Mouse (Mus musculus) frontal cortex, postnatal 25 days (tissue): Measurements from ENCODE around the gene Gart.
A peak's percentile ranks its signal among the peaks of the same experiment; 100 is the strongest.
"Not testable (repeated sequence)": the region's sequence is repeated elsewhere in the genome, so short reads cannot be mapped to it uniquely, and the experiment has no call there.

Experiments used
- DNase-seq, 2 experiments: peaks; one replicate each; pipeline ENCODE4 v3.0.0; 2022; ENCODE audit warnings: low spot score in 2 of 2

The Gart gene

DNA sequence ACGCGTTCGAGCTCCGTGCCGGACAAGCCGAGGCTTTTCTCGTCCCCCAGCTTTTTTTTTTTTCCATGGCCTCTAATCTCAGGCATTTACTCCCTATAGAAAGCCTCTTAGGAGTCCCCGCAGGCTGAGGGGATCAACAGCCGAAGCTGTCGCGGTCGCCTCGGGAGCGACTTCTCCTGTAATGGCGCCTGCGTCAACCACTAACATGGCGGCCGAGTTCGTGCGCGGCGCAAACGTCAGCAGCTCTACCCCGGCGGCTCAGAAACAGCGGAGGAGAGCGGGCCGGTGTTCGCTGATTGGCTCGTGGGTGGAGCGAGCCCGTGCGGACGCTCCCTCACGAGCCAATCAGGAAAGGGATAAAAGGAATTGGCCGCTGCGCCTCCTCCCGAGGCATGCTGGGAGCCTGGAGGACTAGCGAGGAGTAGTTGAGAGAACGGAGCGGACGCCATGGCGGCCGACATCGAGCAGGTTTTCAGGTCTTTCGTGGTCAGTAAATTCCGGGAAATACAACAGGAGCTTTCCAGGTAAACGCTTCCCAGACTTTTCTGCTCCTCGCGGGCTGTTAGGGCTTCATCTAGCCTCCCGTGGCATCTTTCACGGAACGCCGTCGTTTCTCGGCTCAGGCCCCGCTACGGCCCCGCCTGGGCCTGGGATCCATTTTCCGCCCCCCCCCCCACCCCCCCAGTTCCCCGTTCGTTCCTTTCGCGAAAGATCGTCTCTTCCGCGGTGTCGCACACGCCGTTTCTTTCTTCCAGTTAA lies 888 bp upstream of the Gart start, which contains the start of gene Son:
TSS of gene Son (plus strand) at position 46 of the 759 bp plus-strand sequence.
- DNase-seq: peak; percentile 91 to 94

DNA sequence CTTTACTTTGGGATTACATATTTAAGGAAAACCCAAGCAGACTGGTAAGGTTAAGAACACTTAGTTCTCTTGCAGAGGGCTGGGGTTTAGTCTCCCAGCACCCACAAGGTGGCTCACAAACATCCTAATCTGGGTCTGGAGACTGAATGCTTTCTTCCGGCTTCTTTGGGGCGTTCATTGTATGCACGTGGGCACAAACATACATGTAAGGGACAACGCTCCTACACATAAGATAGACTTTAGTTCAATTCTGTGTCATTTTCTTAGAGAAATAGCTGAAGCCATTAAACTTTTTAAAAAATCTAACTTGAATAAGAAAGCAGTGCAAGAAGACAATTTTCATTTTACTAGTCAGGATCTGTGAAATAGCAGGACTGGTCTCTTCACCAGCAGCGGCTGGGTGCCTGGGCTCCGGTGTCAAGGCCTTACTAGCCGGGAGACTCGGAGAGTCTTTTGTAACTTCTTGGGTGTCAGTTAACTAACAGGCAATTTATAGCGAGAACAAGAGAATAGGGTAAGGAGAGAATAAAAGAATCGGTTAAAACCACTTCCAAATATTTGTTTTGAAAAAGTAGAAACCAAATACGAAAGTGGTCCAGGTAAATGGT lies 653 bp downstream of the Gart start:
- DNase-seq: no peak

DNA sequence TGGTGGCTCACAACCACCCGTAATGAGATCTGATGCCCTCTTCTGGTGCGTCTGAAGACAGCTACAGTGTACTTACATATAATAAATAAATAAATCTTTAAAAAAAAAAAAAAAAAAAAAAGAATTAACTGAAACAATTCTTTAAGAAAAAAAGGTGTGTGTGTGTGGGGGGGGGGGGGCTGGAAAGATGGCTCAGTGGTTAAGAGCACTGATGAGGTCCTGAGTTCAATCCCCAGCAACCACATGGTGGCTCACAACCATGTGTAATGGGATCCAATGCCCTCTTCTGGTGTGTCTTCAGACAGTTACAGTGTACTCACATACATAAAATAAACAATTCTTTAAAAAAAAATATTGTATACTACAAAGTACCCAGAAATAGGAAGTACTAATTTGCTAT lies 1.3 kb downstream of the Gart start:
- not testable (repeated sequence) for DNase-seq

DNA sequence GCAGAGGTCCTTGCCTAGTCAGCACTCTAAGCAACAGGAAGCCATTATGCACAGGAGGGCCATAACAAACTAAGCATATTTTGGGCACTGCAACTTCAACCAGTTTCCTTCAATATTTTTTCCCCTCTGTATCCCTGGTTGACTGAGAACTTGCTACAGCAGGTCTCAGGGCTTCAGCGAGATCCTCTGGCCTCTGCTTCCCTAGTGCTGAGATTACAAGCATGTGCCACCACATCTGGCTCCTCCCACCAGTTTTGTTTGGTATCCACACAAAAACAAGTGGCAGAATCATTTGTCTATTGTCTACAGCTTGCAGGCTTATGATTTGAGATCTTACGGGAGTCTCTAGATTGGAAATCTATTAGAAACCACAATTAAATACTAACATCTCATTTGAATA lies 1.9 kb downstream of the Gart start:
- no peak for DNase-seq

DNA sequence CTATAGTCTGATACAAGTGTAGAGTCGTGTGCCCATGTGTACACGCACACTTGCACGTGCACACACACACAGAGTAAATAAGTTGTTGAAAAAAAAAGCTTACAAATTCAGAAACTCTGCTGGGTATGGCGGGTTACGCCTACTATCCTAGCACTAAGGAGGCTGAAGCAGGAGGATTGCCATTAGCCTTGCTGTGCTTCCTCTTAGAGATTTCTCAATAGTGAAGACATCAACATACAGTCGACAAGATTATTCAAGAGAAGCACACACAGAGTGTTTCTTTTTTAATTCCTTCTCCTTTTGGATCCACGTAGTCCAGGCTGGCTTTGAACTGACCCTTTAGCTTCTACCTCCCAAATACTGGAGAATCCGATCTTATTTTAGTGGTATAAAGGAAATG lies 6.6 kb downstream of the Gart start:
- no peak for DNase-seq

DNA sequence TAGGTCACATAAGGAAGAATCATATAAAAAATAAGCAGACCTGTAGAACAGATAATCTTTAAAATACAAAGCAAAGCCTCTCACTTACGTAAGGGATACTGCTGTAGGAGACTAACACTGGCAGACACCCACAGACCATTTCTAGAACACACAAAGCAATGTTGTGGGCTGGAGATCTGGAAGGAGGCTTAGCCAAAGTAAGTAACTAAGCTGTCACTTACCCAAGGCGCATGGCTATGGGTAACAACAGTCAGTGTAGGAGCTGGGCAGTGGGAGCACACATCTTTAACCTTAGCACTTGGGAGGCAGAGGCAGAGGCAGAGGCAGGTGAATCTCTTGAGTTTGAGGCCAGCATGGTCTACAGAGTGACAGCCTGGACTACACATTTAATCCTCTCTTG lies 7.1 kb downstream of the Gart start:
- DNase-seq: no peak

DNA sequence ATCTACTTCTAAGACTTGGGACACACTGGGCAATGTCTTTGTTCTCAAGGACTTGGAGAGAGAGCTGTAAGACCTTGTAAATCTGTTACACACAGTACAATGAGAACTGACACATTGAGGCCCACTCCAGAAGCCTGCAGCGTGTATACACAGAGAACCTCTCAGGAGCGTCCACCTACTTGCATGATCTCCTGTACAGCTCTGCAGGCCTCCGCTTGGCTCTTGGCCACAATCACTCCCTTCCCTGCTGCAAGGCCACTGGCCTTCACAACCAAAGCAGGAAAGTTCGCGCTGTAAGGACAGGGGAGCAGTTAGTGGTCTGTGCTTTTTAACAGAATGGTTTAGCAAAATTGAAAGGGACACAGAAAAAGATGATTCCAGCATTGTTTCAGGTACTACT lies 7.6 kb downstream of the Gart start:
- no peak for DNase-seq

DNA sequence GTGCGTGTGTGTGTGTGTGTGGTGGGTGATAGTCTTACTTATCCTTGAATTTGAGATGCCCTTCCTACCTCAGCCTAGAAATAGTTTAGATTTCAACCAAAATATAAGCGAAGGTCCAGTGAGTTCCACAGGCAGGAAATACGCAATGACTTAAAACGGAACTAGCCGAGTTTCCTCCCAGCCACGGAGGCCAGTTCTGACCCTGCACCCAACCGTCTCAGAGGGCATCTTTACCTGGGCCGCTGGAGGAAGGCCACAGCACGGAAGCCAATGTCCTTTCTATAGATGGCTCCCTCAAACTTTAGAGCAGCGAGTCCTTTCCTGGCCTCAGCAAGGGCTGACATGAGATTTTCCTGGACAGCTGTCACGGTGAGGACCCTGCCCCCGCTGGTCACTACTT lies 13.1 kb downstream of the Gart start:
- DNase-seq: no peak

DNA sequence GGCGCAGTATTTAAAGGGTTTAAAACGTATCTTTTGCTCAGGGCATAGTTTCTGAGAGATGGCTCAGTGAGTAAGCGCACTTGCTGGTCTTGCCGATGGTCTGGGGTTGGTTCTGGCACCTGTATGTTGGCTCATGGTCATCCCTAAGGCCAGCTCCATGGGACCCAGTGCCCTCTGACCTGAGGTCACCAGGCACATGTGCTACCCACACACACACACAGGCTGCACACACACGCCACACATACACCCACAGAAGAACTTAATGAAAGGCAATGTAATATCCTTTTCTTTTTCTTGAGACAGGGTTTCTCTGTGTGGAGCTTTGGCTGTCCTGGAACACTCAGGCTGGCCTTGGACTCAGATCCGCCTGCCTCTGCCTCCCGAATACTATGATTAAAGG lies 13.8 kb downstream of the Gart start:
- DNase-seq: no peak

DNA sequence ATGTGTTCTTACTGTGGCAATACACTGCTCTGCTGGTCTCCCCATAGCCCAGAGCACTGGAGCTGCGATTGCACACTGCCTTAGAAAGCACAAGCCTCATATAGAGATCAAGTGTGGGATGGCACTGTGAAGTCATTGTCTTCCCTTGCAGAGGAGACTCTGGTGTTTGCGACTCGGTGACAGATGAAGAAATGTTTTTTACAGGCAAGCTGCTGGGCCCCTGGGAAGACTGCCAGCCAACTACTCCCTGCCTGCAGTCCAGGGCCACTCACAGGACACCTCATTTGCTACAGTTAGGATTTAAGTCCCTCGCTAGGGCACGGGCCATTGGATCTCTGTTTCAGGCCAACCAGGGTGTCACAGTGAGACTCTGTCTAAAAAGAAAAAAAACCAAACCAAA lies 14.3 kb downstream of the Gart start:
- DNase-seq: no peak

DNA sequence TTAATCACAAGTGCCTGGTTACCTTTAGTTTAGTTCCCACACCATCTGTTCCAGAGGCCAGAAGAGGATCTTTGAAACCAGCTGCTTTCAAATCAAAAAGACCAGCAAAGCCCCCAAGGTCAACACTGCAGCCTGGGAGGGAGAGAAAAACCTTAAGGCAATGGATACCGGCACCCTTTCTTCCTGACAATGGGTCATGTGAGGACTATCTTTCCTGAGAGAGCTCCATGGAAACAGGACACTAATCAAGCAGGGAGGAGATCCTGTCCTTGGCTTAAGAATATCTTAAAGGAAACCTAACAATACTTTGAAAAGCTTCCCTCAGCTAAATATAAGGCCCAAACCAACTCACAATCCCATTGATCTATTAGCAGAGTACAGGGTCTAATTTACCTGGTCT lies 16.2 kb downstream of the Gart start:
- no peak for DNase-seq

DNA sequence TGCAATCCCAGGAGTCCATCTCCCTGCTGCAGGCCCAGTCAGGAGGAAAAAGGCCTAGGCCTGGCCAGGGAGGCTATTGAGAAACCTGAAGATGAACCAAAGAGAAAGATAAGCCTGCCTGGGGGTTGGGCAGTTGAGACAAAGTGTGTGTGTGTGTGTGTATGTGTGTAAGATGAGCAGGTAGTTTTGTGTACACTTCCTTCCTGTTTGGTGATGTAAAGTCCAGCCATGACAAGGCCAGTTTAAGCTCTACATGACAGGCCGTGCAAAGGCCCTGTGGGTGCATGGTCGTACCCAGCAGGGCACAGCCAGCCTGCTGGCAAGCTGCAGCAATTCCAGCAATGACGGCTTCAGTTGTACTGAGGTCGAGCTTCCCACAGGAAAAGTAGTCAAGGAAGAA lies 17.0 kb downstream of the Gart start:
- DNase-seq: no peak

DNA sequence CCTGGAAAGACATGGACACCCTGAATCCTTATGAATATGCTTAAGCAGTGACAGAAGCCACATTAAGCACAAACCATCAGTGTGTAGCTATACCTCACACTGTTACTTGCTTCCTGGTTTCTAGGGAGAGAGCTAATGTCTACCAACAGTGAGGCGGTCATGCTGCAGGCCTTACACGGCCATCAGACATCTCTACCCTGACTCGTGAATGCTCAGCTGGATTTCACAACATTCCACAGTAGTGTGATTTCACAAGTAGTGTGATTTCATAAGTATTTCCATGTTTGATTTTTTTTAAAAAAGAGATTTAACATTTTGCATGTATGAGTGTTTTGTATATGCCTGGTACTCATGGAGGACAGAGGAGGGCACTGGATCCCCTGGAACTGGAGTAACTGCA lies 18.1 kb downstream of the Gart start:
- no peak for DNase-seq

DNA sequence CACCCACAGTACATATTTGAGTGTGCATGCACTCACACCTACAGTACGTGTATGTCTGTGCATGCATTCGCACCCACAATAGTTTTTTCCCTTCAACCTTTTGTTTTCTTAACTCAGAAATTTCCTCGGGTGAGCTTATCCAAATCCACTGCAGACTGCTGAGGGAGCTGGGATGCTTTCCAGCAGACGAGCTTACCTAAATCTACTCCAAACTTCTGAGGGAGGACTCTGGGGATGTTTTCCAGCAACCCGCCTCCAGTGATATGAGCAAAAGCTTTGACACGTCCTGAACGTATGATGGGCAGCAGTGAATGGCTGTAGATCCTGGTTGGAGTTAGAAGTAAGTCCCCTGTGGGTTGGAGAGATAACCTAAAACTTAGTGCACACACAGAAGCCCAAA lies 18.9 kb downstream of the Gart start:
- no peak for DNase-seq

DNA sequence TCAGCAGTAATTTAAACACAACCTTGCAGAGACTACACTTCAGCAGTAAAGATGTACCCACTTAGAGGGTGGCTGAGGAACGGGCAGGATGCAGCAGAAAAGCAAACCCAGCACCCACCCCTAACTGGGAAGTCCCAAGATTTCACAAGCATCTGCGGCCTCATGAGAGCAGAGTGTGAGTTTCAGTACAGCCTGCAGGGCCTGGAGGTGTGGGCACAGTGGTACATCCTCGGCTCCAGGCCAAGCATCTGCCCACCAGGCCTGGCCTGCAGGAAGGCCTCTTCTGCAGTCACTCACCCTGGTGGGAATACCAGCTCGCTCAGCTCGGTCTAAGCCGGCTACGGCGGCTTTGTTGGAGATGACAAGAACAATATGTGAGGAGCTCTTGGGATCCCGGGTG lies 23.7 kb downstream of the Gart start:
- no peak for DNase-seq

DNA sequence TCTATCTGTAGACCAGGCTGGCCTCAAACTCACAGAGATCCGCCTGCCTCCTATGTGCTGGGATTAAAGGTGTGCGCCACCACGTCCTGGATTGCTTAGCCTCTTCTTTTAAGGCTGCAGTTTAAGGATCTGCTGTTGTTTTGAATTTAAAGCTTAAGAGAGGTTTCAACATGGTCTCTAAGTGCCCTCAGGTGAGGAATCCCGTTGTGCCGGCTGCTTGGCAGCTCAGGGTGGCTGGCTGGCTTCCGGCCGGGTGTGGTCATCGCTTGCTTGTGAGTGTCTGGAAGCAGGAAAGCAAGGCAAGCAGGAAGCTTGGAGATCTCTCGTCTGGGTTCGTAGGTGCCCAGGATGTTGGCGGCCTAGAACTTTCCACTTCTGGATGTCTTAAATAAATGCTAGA lies 25.8 kb downstream of the Gart start:
- no peak for DNase-seq

DNA sequence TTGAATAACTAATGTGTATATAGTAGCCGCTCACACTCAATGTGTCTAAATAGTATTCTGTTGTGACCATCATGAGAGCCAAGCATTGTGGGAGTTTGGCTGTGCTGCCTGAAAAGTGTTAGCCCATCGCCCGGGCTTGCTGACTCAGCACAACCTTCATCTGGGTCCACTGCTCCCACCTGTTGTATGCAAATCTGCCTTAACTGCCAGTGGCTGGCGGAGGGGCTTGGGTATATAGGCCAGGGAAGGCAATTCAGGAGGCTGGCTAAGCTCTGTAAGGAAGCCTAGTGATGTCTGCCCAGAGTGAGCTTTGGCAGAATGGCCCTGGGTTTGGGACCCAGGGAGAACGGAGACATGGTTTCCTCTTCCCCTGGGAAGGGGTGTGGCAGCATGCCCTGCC lies 26.6 kb downstream of the Gart start:
- no peak for DNase-seq

DNA sequence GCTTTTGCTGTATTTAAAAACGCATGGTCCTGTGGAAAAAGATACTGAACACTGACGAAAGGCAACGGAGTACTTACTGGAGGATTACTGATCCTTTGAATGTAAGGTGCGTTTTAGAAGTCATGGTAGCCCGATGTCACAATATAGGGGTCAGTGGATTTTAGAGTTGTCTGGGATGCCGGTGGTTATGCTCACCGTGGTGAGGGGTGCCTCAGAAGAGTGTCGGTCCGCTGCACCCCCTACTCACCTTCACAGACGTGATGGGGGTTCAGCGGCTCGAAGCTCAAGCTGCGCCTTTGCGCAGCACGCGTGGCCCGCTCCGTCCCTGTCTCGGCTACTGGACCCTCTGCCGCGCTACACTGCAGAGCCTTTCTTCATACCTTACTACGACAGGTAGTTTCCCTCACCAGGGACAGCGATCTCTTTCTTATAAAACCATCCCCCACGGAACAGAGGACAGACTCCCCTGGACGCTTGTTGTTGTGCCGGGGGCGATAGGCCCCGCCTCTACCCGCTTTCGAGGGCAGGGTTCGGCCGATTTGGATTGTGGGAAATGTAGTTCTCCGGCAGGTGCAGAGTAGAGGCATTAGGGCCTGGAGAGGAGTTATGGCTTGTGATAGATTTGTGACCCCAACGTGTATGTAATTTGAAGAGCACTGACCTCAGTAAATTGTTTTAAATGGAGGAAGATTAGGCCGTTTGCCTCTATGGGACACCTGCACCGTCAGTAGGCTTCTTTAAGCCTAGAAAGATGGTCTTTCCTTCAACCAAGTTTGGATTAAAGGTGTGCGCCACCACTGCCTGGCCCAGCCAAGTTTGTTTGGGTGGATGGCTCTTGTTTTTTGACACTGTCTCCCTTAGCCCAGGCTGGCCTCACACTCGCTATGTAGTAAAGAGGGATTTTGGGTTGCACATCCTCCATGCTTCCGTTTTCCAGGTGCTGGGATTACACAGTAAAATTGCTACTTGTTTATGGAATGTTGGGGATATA lies 27.9 kb downstream of the Gart start, which contains the start of gene Dnajc28:
TSS of gene Dnajc28 (minus strand) at position 516 of the 991 bp plus-strand sequence.
- peak; percentile 60 to 74 for DNase-seq

DNA sequence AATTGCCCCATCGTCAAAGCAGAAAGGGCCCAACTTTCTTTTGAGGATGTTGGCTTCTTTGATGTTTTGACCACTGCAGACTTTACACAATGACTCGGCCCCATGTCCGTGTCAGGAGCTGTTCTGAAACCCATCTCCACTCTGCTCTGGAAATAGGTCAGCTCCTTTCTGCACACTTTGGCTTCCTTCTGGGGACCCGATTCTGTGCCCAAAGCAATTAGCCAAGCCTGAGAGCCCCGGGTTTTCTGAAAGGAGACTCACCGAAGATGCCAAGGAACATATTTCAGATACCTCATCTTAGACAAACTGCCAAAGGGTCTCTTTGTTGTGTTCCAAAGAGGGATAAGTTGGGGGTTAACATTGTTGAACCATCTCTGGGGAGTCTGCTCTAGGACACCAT lies 32.2 kb downstream of the Gart start:
- DNase-seq: no peak

DNA sequence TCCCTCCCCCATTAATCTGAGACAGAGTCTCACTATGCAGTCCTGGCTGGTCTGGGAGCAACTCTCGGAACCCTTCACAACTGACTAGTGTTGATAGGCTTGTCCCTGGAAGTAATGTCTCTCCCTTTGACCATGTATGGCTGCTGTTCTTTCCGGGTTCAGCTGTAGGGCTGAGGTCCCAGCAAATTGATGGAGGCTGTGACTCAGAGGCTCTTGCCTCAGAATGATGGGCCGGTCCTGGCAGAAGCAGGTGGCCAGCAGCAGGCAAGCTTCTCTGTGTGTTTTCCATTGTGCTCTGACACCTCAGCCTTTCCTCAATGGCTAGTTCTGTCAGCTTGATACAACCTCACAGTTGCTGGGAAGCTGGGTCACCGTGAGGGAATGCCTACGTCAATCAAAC lies 34.2 kb downstream of the Gart start:
- no peak for DNase-seq

DNA sequence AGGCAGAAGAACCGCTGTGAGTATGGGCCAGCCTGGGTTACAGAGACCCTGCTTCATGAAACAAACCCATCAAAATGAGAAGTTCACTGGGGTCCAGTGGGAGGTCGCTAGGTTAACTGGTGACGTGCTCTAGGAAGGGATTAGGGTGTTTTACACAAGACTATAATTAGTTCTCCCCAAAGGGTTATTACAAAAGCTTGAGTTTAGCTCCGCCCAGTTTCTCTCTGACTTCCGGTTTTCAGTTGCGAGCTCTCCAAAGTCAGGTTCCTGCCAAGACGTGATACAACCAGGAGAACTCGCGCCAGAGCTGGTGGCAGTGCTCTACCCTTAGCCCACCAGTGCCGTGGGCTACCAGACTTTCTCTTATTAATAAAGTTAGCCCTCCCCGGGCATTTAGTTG lies 35.5 kb downstream of the Gart start:
- no peak for DNase-seq

DNA sequence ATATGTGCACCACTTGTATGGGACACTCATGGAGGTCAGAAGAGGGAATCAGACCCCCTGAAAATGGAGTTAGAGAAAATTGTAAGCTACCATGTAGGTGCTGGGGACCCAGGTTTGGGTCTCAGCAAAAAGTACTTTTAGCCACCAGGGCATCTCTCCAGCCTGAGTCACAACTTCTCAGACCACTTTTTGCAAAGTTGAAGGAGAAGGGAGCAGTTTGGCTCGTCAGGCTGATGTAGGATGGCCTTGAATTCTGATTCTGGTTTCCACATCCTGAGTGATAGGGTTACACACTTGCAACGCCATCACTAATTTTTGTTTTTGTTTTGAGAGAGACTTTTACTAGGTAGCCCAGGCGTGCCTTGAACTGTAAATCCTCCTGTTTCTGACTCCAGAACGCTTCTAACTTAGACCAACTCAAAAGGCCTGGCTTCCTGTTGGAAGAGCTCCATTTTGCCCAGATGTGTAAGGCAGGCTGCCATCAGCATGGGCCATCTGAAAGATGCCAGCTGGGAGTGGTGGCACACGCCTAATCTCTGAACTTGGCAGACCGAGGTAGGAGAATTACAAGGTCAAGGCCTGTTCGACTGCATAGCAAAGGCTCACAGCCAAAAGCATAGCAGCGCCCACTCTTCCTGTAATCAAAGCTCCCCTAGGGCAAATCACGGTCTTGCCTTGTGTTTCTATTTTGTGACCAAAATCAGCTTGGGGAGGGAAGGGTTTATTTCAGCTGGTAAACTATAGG lies 37.1 kb downstream of the Gart start:
- no peak for DNase-seq
